Mouse (Mus musculus): ENCODE measurements around the gene Cnrip1. TPM values are rescaled to one million over a fixed set of nuclear protein-coding genes. Genes with fewer than 3 reads are reported as not detected.

Cnrip1 gene
- total RNA-seq, 2 experiments from 2014 or later, result 14.0 to 14.9 TPM

- DNase-seq (ENCODE audit: low spot score in 2 of 2), result no peak
Measured at GRCm38 (mm10) chr11:17106936-17107335, 55.5 kb downstream of the Cnrip1 start.

DNA sequence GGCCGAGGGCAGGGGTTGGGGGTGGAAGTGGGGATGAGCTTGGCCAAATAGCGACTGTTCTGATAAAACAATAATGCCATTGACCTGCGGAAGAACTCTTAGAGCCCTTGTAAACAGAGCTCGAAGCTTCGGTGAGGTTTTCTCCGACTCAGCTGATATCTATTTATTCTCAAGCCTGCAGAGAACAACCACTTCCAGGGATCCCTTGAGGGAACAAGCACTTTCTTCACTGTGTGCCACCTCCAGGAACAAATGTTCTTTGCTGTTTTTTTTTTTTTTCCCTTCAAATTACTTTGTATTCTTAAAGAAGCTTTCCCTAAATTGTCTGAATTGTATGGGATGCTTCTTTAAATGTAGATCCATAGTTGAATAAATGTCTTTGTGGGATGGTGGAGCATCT lies 56.0 kb downstream of the Cnrip1 start:
- DNase-seq (ENCODE audit: low spot score in 2 of 2), result no peak

DNA sequence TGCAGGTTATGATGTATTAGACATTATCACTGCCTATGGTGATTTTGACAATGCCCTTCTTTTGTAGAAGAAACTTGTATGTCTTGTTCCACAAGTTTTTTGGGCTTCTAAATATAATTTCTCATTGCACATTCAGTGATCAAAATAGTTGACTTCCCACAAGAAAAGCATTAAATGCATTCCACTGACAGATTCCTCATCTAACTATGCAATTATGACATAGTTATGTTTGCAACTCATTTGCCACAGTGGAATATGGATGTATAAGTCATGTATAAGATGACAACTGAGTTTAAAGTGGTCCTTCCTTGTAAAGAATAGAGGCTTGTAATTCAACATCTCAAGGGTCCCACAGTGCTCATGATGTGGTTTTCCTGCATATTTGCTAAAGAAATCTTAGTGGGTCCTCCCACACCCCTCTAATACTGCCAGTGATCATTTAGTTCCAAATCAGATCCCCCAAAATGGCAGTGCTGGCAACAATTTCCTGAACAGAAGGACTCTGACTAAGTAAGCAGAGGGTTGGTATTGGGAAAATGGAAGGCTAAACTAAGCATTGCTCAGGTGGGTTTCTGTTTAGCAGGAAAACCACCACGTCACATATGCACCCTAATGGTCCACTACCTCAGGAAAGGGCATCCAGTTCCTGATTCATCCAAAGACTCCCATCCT lies 61.2 kb downstream of the Cnrip1 start:
- DNase-seq (ENCODE audit: low spot score in 2 of 2), result no peak

GRCm38 (mm10) chr11:17126418-17126817 lies 75.0 kb downstream of the Cnrip1 start:
- DNase-seq (ENCODE audit: low spot score in 2 of 2), result no peak

Other genes starting within 250 kb of the Cnrip1 start
- gene Fbxo48, start 100.2 kb upstream of the Cnrip1 start, total RNA-seq (2021), result 1 to 10 TPM; 2.2 to 2.5 TPM
- 1 to 10 TPM; 4.4 to 4.5 TPM for gene Plek, start 795 bp downstream of the Cnrip1 start, total RNA-seq (2021)
- gene Ppp3r1, start 107.7 kb downstream of the Cnrip1 start, total RNA-seq (2021), result 100 to 1,000 TPM; 121 to 124 TPM
- gene Wdr92, start 130.5 kb downstream of the Cnrip1 start, total RNA-seq (2021), result 1 to 10 TPM; 8.9 to 9.6 TPM
- 10 to 100 TPM; 36.4 to 38.2 TPM for gene Pno1, start 160.0 kb downstream of the Cnrip1 start, total RNA-seq (2021)
- 10 to 100 TPM; 45.5 to 54.3 TPM for gene C1d, start 206.0 kb downstream of the Cnrip1 start, total RNA-seq (2021)

All from gastrocnemius, postnatal 4 days (tissue).